Mouse (Mus musculus): Measurements from ENCODE around the gene Csdc2. TPM values are rescaled to one million over a fixed set of nuclear protein-coding genes. Genes with fewer than 3 reads are reported as not detected.
"Not testable (repeated sequence)": the region's sequence is repeated elsewhere in the genome, so short reads cannot be mapped to it uniquely, and the experiment has no call there.

The Csdc2 gene
- polyA plus RNA-seq, 1 experiment from 2014 or later = 11.7 TPM

DNA sequence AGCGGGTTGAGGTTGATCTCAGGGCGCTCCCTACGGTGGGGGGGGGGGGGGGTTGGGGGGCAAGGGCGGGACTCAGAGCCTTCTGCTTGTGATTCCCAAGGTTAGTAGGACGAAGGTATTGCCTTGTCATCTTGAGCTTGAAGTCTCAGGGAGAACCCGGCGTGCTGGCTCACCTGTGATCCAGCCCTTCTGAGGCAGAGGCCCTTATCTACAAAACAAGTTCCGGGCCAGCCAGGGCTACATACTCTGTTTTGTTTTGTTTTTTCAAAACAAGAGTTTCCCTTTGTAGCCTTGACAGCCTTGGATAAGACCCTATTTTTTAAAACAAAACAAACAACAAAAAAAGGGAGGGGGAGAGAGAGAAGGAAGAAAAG, 24.5 kb downstream of the Csdc2 start:
- ATAC-seq = no peak; the same call in 1 of the 2 replicates
- Histone ChIP-seq H3K4me3 (replicated peaks) (peak overlapping the region; percentile 63), H3K9ac (no peak overlapping the region; the same call in 1 of the 2 replicates), H3K4me2 (replicated peaks) (peak overlapping the region; percentile 99), H3K27ac (0 out of 2 replicates have a peak overlapping the region, but pooled peaks have one; percentile 13), H3K27me3 (replicated peaks) (no peaks in the 10 kb centered on the region), H3K9me3 (no peaks in the 10 kb centered on the region), H3K4me1 (replicated peaks) (0 out of 2 replicates have a peak, but pooled peaks cover 4% of the 10 kb centered on the region), H3K36me3 (no peaks in the 10 kb centered on the region)
- under 1% methylated on average over 8 of the region's 8 CpGs for WGBS

DNA sequence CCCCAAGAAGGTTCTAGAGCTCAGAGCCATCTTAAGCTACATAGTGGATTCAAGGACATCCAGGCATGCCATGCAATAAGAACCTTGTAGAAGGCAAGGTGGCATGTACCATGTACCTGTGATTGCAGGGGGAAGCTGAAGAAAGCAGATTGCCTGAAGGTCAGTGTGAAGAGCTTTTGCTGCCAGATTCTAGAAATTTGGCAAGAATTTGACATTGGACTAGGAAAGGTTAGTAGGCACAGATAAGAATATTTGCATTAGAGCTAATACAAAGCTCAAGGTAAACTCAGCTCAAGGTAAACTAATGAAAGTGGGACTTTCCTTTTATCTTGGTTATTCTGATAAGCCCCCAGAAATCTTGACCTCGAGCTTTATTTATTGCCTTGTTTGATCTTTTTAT, 27.7 kb downstream of the Csdc2 start:
- no peak overlapping the region for H3K4me2 ChIP-seq (replicated peaks)
- ATAC-seq = no peak
- H3K27me3 ChIP-seq (replicated peaks) = no peaks in the 10 kb centered on the region
- H3K9ac ChIP-seq = no peak overlapping the region
- H3K4me1 ChIP-seq (replicated peaks) = 0 out of 2 replicates have a peak, but pooled peaks cover 4% of the 10 kb centered on the region
- H3K9me3 ChIP-seq = no peaks in the 10 kb centered on the region
- no peak overlapping the region for H3K27ac ChIP-seq
- H3K36me3 ChIP-seq = no peaks in the 10 kb centered on the region
- 44% methylated on average over 1 of the region's 1 CpGs for WGBS
- no peak overlapping the region for H3K4me3 ChIP-seq (replicated peaks)

DNA sequence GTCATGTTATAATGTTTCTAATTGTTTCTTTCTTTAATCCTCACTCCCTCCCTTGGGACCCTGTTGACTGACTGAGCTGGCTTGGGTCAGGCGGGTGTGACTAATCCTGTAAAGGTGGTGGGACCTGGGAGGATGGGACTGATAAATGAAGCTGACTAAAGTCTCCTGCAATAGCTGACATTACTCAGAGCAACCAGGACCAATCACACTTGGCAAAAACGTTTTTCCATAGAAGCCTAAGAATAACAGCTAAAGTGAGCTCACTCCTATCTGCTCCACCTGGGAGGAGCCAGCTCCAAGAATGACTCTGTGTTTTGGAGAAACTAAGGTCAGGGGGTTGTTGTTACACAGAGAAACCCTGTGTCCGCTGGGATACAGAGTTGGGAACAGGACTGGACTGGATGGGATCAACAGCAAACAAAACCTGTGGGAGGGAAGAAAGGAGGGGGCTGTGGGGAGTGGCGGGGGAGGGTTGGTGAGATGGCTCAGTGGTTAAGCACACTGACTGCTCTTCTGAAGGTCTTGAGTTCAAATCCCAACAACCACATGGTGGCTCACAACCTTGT, 28.5 kb downstream of the Csdc2 start:
- H3K36me3 ChIP-seq = no peaks in the 10 kb centered on the region
- 55% methylated on average over 4 of the region's 4 CpGs for WGBS
- no peaks in the 10 kb centered on the region for H3K4me1 ChIP-seq (replicated peaks)
- ATAC-seq = no peak
- no peaks in the 10 kb centered on the region for H3K9me3 ChIP-seq
- H3K27ac ChIP-seq = no peak overlapping the region
- no peak overlapping the region for H3K4me2 ChIP-seq (replicated peaks)
- H3K27me3 ChIP-seq (replicated peaks) = no peaks in the 10 kb centered on the region
- no peak overlapping the region for H3K9ac ChIP-seq
- no peak overlapping the region for H3K4me3 ChIP-seq (replicated peaks)

DNA sequence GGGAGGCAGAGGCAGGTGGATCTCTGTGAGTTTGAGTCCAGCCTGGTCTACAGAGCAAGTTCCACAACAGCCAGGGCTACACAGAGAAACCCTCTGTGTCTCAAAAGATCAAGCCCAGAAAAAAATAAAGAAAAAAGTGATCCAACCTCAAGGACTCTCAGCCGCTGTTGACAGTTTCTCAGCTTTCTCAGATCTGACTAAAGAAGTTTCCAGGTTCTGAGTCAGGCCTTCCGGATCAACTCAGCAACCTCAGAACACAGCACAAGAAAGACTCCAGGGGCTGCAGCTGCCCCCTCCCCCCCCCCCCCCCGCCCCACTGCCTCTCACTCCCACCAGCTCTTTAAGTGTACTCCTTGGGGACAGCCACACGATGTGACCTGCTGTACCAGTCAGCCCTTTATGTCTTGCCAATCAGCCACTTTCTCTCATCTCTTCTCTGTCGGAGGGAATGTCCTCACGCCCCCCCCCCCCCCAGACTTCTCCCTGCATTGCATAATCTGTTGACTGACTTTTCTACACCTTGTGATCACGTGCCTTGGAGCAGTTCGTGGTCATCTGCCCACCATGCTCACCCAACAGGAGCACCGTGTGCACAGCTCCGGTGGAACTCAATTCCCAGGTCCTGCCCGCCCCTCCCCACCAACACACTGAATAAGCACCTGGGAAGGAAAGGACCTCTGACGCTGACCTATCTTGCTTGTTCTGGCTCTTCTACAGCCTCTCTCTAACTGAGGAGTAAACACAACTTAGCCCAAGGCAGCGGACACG, 29.7 kb downstream of the Csdc2 start:
- no peak overlapping the region for H3K27ac ChIP-seq
- H3K36me3 ChIP-seq = no peaks in the 10 kb centered on the region
- H3K4me3 ChIP-seq (replicated peaks) = no peak overlapping the region
- no peak overlapping the region for H3K4me2 ChIP-seq (replicated peaks)
- H3K9me3 ChIP-seq = no peaks in the 10 kb centered on the region
- no peaks in the 10 kb centered on the region for H3K4me1 ChIP-seq (replicated peaks)
- ATAC-seq = no peak
- H3K9ac ChIP-seq = no peak overlapping the region
- WGBS = 74% methylated on average over 13 of the region's 14 CpGs
- H3K27me3 ChIP-seq (replicated peaks) = no peaks in the 10 kb centered on the region

DNA sequence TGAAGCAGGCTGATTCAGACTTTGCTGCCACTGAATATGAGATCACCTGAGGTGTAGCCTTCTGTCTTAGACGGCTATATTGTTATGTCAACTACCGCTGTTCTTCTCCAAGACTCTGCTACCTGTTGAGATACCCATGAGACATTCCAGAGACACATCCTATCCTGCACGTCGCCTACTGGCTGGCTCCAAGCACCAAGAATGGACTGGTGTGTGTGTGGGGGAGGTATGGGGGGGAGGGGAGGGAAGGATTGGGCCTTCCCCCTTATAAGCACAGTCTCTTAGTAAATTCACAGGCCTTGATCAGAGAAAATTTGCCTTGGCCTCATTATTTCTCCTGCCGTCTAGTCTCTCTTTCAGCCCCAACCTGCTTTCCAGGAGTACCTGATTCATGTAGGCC, 31.3 kb downstream of the Csdc2 start:
- no peak for ATAC-seq
- Histone ChIP-seq H3K4me2 (replicated peaks) (no peak overlapping the region), H3K36me3 (no peaks in the 10 kb centered on the region), H3K9ac (no peak overlapping the region), H3K27me3 (replicated peaks) (no peaks in the 10 kb centered on the region), H3K9me3 (no peaks in the 10 kb centered on the region), H3K4me1 (replicated peaks) (no peaks in the 10 kb centered on the region), H3K4me3 (replicated peaks) (no peak overlapping the region), H3K27ac (no peak overlapping the region)
- WGBS = 84% methylated on average over 5 of the region's 5 CpGs

DNA sequence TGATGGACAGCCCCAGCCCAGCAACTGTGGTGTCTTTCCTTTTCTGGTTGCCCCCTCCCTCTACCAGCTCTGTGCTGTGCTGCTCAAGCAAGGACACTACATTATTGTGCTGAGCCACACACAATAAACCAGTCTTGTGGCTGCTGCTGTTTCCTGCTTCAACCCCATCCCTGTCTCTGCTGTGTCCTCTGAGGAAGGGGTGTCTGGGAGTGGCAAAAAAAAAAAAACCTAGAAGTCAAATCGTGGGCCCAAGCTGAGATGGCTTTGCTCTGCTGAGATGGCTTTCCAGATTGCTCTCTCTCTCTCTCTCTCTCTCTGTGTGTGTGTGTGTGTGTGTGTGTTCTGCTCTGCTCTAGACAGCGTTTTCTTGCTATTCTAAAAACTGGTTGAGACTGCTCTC, 31.9 kb downstream of the Csdc2 start:
- H3K9me3 ChIP-seq = no peaks in the 10 kb centered on the region
- no peaks in the 10 kb centered on the region for H3K36me3 ChIP-seq
- no peak overlapping the region for H3K4me2 ChIP-seq (replicated peaks)
- H3K27me3 ChIP-seq (replicated peaks) = no peaks in the 10 kb centered on the region
- WGBS = 43% methylated on average over 2 of the region's 2 CpGs
- H3K4me3 ChIP-seq (replicated peaks) = no peak overlapping the region
- ATAC-seq = no peak
- H3K27ac ChIP-seq = no peak overlapping the region
- no peak overlapping the region for H3K9ac ChIP-seq
- H3K4me1 ChIP-seq (replicated peaks) = no peaks in the 10 kb centered on the region

DNA sequence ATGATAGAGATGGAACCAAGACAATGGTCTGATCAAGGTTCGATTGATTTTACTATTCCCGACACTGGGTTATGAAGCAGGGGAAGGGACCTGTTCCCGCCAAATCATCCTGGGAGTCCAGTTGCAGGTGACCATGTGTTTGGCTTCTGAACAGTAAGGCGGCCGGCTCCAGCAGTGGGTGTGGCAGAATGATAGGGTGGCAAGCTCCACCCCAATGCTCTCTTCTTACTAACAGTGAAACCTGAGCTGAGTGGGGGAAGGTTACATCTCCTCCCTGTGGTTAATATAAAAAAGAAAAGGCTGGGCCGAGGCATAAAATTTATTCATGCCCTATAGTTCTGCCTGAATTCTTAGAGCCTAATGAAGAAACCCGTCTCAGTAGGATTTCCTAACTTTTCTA, 32.6 kb downstream of the Csdc2 start:
- H3K9ac ChIP-seq = no peak overlapping the region
- no peaks in the 10 kb centered on the region for H3K9me3 ChIP-seq
- 56% methylated on average over 7 of the region's 7 CpGs for WGBS
- no peaks in the 10 kb centered on the region for H3K4me1 ChIP-seq (replicated peaks)
- H3K4me2 ChIP-seq (replicated peaks) = no peak overlapping the region
- H3K4me3 ChIP-seq (replicated peaks) = no peak overlapping the region
- H3K27me3 ChIP-seq (replicated peaks) = no peaks in the 10 kb centered on the region
- no peak overlapping the region for H3K27ac ChIP-seq
- ATAC-seq = no peak
- H3K36me3 ChIP-seq = no peaks in the 10 kb centered on the region

DNA sequence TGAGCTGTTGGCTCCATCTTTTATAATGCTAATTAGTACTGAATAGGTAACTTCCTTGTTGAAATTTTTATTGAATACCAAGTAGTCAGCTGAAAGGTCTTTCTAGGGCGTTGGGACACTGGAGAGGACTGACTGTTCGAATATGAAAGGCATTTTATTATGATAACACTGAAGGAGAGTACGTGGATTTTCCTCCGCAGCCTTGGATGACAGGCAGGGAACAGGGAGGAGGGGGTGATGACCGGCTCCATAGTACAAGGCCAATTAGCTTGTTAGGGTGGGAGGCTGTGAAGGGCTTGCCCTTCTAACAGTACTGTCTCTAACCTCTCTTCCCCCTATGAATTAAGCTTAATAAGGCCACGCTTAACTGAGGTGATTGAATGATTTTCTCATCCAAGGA, 33.1 kb downstream of the Csdc2 start:
- H3K9ac ChIP-seq; H3K27me3 ChIP-seq (replicated peaks); H3K27ac ChIP-seq; H3K4me2 ChIP-seq (replicated peaks); H3K9me3 ChIP-seq; H3K4me1 ChIP-seq (replicated peaks); H3K36me3 ChIP-seq; H3K4me3 ChIP-seq (replicated peaks); ATAC-seq: not testable (repeated sequence)
- WGBS = 80% methylated on average over 6 of the region's 6 CpGs

DNA sequence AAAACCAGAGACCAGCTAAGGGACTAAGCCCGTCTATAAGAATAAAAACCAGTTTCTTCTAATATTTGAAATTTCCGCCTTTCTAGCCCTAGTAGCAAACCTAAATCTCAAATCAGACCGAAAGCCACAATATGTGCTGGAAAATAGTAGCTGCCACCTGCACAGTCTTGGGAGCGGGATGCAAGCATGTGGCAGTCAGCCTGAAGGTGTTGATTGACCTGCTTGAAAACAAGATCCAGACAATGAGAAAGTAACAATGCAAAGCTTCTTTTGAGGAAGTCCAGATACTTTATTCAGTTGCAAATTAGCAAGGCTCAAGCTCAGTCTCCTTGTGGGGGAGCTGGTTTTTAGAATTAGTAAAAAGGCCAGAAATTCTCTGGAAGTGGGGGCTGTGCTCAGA, 33.9 kb downstream of the Csdc2 start:
- H3K9me3 ChIP-seq; H3K36me3 ChIP-seq; H3K4me3 ChIP-seq (replicated peaks); H3K9ac ChIP-seq; ATAC-seq; H3K4me2 ChIP-seq (replicated peaks); H3K4me1 ChIP-seq (replicated peaks); H3K27ac ChIP-seq; H3K27me3 ChIP-seq (replicated peaks): not testable (repeated sequence)
- WGBS = 95% methylated on average over 4 of the region's 4 CpGs

DNA sequence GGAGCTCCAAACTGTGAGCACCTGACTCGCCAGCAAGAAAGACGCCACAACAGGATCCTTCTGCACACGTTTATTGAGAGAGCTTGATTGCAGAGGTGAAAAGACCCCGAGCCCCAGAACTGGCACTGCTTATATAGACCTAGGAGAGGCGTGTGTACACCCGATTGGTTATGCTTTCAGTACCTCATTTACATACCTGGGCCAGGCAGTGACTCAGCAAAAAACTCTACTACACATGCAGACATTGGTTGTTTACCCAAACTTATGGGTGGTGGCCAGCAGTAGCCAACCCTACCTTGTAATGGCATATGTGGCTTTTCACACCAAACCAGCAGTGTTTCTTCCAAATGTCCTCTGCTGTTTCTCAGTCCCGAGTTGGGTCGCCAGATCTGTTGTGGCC, 38.6 kb downstream of the Csdc2 start:
- not testable (repeated sequence) for H3K27me3 ChIP-seq (replicated peaks); H3K4me1 ChIP-seq (replicated peaks); H3K36me3 ChIP-seq; H3K9ac ChIP-seq; H3K27ac ChIP-seq; H3K4me2 ChIP-seq (replicated peaks); ATAC-seq; H3K9me3 ChIP-seq; H3K4me3 ChIP-seq (replicated peaks)
- WGBS = 94% methylated on average over 8 of the region's 8 CpGs

DNA sequence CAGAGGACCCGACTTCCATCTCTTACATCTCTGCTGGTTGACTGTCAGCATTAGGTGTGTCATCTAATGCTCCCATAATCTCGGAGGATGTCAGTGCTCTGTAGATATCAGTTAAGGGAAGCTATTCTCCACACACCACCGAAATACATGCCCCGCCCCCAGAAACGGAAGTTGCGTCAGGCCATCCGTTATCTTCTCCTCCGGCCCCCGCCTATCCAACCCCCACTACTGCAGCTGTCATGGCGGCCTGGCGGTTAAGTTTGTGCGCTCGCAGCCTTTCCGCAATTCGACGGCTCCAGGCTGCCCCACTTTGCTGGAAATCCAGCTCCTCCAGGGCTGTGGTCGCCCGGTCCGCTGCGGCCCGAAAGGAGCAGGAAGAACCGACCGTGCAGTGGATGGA, 43.8 kb downstream of the Csdc2 start, which contains the start of gene 1700029P11Rik:
TSS of gene 1700029P11Rik (plus strand) at position 220 of the 400 bp plus-strand sequence.
- Histone ChIP-seq H3K4me3 (replicated peaks) (no peak within 1 kb of the TSS), H3K9me3 (no peaks in the 10 kb centered on the region), H3K4me2 (replicated peaks) (no peak within 1 kb of the TSS), H3K36me3 (no peaks in the 10 kb centered on the region), H3K27me3 (replicated peaks) (no peaks in the 10 kb centered on the region), H3K27ac (no peak within 1 kb of the TSS), H3K9ac (no peak within 1 kb of the TSS), H3K4me1 (replicated peaks) (no peaks in the 10 kb centered on the region)
- 94% methylated on average over 23 of the region's 23 CpGs for WGBS
- no peak for ATAC-seq

DNA sequence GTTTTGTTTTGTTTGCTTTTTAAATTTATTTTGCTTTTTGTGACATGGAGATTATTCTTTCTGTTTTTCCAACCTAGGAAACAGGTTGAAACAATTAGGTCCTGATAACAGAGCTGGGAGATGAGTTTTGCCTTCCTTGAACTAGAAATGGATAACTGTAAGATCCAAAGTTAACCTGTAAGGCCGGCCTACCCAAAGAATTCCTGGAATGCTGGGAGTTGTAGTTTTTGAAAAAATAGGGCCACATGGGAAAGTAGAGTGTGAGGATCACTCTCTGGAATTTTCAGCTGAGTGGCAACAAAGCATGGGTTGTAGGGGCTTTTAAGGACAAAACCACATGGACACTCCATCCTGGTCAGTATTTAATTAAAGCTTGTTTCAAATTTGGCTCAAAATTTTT, 45.6 kb downstream of the Csdc2 start:
- no peaks in the 10 kb centered on the region for H3K27me3 ChIP-seq (replicated peaks)

More for the DNA sequence above, 45.6 kb downstream of the Csdc2 start:
- H3K9me3 ChIP-seq = no peaks in the 10 kb centered on the region
- no peak overlapping the region for H3K9ac ChIP-seq
- no peaks in the 10 kb centered on the region for H3K36me3 ChIP-seq
- ATAC-seq = no peak
- H3K4me2 ChIP-seq (replicated peaks) = no peak overlapping the region
- no peak overlapping the region for H3K4me3 ChIP-seq (replicated peaks)
- 62% methylated on average over 1 of the region's 1 CpGs for WGBS
- H3K27ac ChIP-seq = no peak overlapping the region
- no peaks in the 10 kb centered on the region for H3K4me1 ChIP-seq (replicated peaks)

All from intestine, embryonic 15.5 days (tissue).